Mouse (Mus musculus) thymus, postnatal 0 days (tissue): Measurements from ENCODE around the gene Ccdc88c. TPM values are rescaled to one million over a fixed set of nuclear protein-coding genes. Genes with fewer than 3 reads are reported as not detected.

Experiments
- DNase-seq: peaks from one replicate; pipeline ENCODE4 v3.0.0-alpha.2; 2015; ENCODE audit warnings: low spot score
- polyA plus RNA-seq: library from polyadenylated mRNA; unstranded; fragments of >200 nt; fragmentation: Nextera tagmentation; extraction: Ambion mirVana; gene quantifications from 2 replicates; pipeline ENCODE4 v1.2.1, GENCODE M21; 2015

The Ccdc88c gene
- polyA plus RNA-seq, 1 experiment from 2014 or later = 24.5 TPM

- no peak for DNase-seq
Measured at GRCm38 (mm10) chr12:100931653-100932052, 97.2 kb downstream of the Ccdc88c start.

- DNase-seq = no peak
Measured at GRCm38 (mm10) chr12:100928286-100928685, 100.6 kb downstream of the Ccdc88c start.

GRCm38 (mm10) chr12:100925644-100926619, 102.9 kb downstream of the Ccdc88c start:
- DNase-seq = peak; percentile 77

GRCm38 (mm10) chr12:100924646-100925339, 104.1 kb downstream of the Ccdc88c start:
- DNase-seq = no peak

GRCm38 (mm10) chr12:100910731-100911130, 118.1 kb downstream of the Ccdc88c start:
- DNase-seq = no peak

- DNase-seq = no peak
Measured at GRCm38 (mm10) chr12:100909765-100910164, 119.1 kb downstream of the Ccdc88c start.

GRCm38 (mm10) chr12:100908298-100909034, 120.4 kb downstream of the Ccdc88c start:
- DNase-seq = no peak

GRCm38 (mm10) chr12:100907598-100908297, 121.1 kb downstream of the Ccdc88c start, which contains the start of gene Gpr68:
Gpr68 (minus strand) TSS chr12:100908198.
- DNase-seq = no peak

- peak; percentile 25 for DNase-seq
Measured at GRCm38 (mm10) chr12:100906861-100907260, 122.0 kb downstream of the Ccdc88c start.

GRCm38 (mm10) chr12:100903761-100904160, 125.1 kb downstream of the Ccdc88c start:
- peak; percentile 26 for DNase-seq

GRCm38 (mm10) chr12:100901386-100901785, 127.5 kb downstream of the Ccdc88c start:
- peak; percentile 17 for DNase-seq

GRCm38 (mm10) chr12:100900901-100901300, 128.0 kb downstream of the Ccdc88c start:
- DNase-seq = no peak

- no peak for DNase-seq
Measured at GRCm38 (mm10) chr12:100899111-100899640, 129.7 kb downstream of the Ccdc88c start.

- DNase-seq = no peak
Measured at GRCm38 (mm10) chr12:100897736-100898650, 130.9 kb downstream of the Ccdc88c start.

GRCm38 (mm10) chr12:100896661-100897060, 132.2 kb downstream of the Ccdc88c start:
- no peak for DNase-seq

- DNase-seq = peak; percentile 18
Measured at GRCm38 (mm10) chr12:100895504-100895903, 133.4 kb downstream of the Ccdc88c start.

GRCm38 (mm10) chr12:100890548-100890947, 138.3 kb downstream of the Ccdc88c start:
- DNase-seq = peak; percentile 33

- DNase-seq = peak; percentile 22
Measured at GRCm38 (mm10) chr12:100887801-100888258, 141.0 kb downstream of the Ccdc88c start.

GRCm38 (mm10) chr12:100886877-100887276, 142.0 kb downstream of the Ccdc88c start:
- DNase-seq = no peak
